Mouse (Mus musculus) megakaryocyte, embryonic 14.5 days (primary cell): ENCODE data around the gene Trabd2b.

Experiments used
- FLI1 ChIP-seq: IDR thresholded peaks from 2 replicates; pipeline ENCODE4 v1.6.1; 2012; ENCODE audit warnings: low read length, inconsistent platforms, mixed read lengths
- GATA1 ChIP-seq: IDR thresholded peaks from 3 replicates; pipeline ENCODE4 v1.6.1; 2012; ENCODE audit warnings: mixed read lengths, low read length, inconsistent platforms, borderline replicate concordance

DNA sequence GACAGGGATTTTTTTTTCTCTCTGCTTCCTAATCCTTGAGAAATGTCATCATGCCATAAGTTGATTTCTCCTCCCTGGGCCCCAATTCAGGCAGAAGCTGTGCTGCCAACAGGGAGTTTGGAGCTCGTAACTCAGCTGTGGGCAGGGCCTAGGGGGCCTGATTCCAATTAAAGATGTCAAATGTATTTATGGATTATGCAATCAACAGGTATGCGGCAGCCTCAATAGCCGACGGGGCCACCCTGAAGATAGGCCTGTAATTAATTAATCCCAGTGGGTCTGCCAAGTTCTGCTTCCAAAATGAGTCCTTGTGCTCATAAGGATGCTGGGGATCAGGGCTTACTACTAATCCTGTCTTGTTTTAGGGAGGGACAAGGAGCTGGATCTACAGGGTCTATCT is 135.6 kb downstream of the Trabd2b start:
- TF ChIP-seq GATA1 (no peak), FLI1 (no peak)
